Mouse (Mus musculus): ENCODE results near the gene Cacna1c. TPM values are rescaled to one million over a fixed set of nuclear protein-coding genes. Genes with fewer than 3 reads are reported as not detected.

Cacna1c gene
- polyA plus RNA-seq, 1 experiment from 2014 or later, result 8.7 TPM

DNA sequence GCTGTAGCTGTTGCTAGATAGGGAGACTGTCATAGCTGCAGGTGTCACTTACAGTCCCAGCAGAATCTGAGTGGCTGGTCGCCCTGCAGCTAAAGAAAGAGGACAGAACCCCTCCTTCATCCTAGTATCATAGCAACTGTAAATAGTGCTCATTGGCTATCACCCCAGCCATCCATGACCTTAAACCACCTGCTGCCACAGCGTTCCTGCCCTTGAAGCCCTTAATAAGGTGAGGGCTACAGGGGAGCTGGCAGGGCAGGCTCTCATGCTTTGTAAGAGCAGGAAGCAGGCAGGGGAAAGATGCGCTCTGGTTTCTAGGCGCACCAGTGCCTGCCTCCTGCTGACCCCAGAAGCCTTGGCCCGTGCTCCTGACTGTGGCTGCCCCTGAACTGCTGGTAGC lies 299.1 kb downstream of the Cacna1c start:
- no peak overlapping the region for H3K4me3 ChIP-seq (ENCODE audit: low read depth, low read length)
- no peak overlapping the region for H3K27ac ChIP-seq (replicated peaks; ENCODE audit: low read depth, low read length)
- H3K27me3 ChIP-seq (ENCODE audit: control insufficient read depth, insufficient read depth, low read length), result no peaks in the 10 kb centered on the region
- H3K4me1 ChIP-seq (ENCODE audit: control insufficient read depth, insufficient read depth, low read length), result no peaks in the 10 kb centered on the region
- H3K4me2 ChIP-seq (ENCODE audit: low read depth, severe bottlenecking), result no peak overlapping the region
- WGBS, result 54% methylated on average over 5 of the region's 5 CpGs
- H3K36me3 ChIP-seq (ENCODE audit: control insufficient read depth, insufficient read depth, low read length), result no peaks in the 10 kb centered on the region
- H3K9ac ChIP-seq (ENCODE audit: low read length), result no peak overlapping the region
- H3K9me3 ChIP-seq (ENCODE audit: control insufficient read depth, low read length), result no peaks in the 10 kb centered on the region
- DNase-seq (ENCODE audit: low spot score) (no peak), ATAC-seq (ENCODE audit: insufficient number of reproducible peaks, low FRiP score, low TSS enrichment, low read depth) (no peak)

DNA sequence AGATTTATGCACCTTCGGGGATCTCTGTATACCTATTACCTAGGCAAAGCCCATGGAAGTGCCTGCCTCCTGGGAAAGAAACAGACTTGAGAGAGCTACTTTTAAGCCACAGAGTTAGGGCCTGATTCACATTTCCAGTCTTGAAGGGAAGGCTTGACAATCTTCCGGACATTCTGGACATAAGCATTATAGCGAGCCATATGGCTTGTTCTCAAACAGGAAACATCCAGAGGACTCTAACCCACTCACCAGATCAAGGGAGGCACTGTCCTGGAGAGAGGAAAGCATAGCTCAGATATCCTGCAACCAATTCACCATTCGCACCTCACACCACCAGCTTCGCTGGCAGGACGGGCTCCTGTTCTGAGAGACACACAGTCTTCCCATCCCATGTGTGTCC lies 302.2 kb downstream of the Cacna1c start:
- Histone ChIP-seq H3K36me3 (ENCODE audit: control insufficient read depth, insufficient read depth, low read length) (no peaks in the 10 kb centered on the region), H3K4me3 (ENCODE audit: low read depth, low read length) (no peak overlapping the region), H3K27ac (replicated peaks; ENCODE audit: low read depth, low read length) (no peak overlapping the region), H3K27me3 (ENCODE audit: control insufficient read depth, insufficient read depth, low read length) (no peaks in the 10 kb centered on the region), H3K9me3 (ENCODE audit: control insufficient read depth, low read length) (no peaks in the 10 kb centered on the region), H3K4me1 (ENCODE audit: control insufficient read depth, insufficient read depth, low read length) (no peaks in the 10 kb centered on the region), H3K9ac (ENCODE audit: low read length) (no peak overlapping the region), H3K4me2 (ENCODE audit: low read depth, severe bottlenecking) (no peak overlapping the region)
- 92% methylated on average over 6 of the region's 6 CpGs for WGBS
- ATAC-seq (ENCODE audit: insufficient number of reproducible peaks, low FRiP score, low TSS enrichment, low read depth) (no peak), DNase-seq (ENCODE audit: low spot score) (no peak)

DNA sequence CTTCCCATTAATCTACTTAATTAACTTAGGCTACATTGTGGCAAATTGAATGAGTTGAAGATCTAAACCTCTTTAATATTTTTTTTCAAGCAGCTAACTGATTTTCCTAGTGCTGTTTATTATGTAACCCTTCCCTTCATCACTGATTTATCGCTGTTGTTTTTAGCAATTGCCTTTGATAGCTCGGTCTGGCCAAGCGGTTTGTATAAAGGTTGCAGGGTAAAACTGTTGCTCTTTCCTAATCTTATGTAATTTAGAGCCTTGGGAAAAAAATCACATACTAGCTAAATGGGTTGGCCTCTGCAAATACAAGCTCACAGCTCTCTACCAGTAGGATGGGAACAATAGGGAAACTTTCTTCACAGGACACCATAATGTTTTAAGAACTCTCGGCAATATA lies 306.8 kb downstream of the Cacna1c start:
- Histone ChIP-seq H3K27me3 (ENCODE audit: control insufficient read depth, insufficient read depth, low read length) (no peaks in the 10 kb centered on the region), H3K9me3 (ENCODE audit: control insufficient read depth, low read length) (no peaks in the 10 kb centered on the region), H3K4me2 (ENCODE audit: low read depth, severe bottlenecking) (no peak overlapping the region), H3K27ac (replicated peaks; ENCODE audit: low read depth, low read length) (no peak overlapping the region), H3K4me3 (ENCODE audit: low read depth, low read length) (no peak overlapping the region), H3K9ac (ENCODE audit: low read length) (no peak overlapping the region), H3K36me3 (ENCODE audit: control insufficient read depth, insufficient read depth, low read length) (no peaks in the 10 kb centered on the region), H3K4me1 (ENCODE audit: control insufficient read depth, insufficient read depth, low read length) (no peaks in the 10 kb centered on the region)
- WGBS, result 85% methylated on average over 4 of the region's 4 CpGs
- no peak for ATAC-seq (ENCODE audit: insufficient number of reproducible peaks, low FRiP score, low TSS enrichment, low read depth)
- DNase-seq (ENCODE audit: low spot score), result no peak

DNA sequence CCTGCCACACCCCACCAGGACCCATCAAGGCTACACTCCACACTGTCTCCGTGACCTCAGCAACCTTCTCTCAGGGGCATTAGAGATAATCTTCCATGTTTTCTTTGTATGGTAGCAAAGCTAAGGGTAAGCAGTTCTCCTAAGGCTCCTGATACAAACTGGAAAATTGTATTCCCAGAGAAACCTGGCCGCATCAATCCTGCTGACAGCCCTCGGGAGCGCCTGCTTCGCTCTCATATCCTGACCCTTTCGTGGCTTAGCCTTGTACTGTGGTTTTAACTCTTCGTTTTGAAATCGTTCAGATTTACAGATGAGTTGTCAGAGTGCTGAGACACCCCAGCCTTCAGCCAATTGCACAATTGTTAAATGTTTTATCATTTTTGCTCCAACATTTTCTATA lies 309.2 kb downstream of the Cacna1c start:
- no peaks in the 10 kb centered on the region for H3K36me3 ChIP-seq (ENCODE audit: control insufficient read depth, insufficient read depth, low read length)
- no peaks in the 10 kb centered on the region for H3K9me3 ChIP-seq (ENCODE audit: control insufficient read depth, low read length)
- H3K9ac ChIP-seq (ENCODE audit: low read length), result no peak overlapping the region
- no peak for DNase-seq (ENCODE audit: low spot score)
- ATAC-seq (ENCODE audit: insufficient number of reproducible peaks, low FRiP score, low TSS enrichment, low read depth), result no peak
- H3K4me2 ChIP-seq (ENCODE audit: low read depth, severe bottlenecking), result no peak overlapping the region
- H3K4me1 ChIP-seq (ENCODE audit: control insufficient read depth, insufficient read depth, low read length), result 0 out of 2 replicates have a peak, but pooled peaks cover 2% of the 10 kb centered on the region
- 85% methylated on average over 8 of the region's 8 CpGs for WGBS
- H3K4me3 ChIP-seq (ENCODE audit: low read depth, low read length), result no peak overlapping the region
- H3K27ac ChIP-seq (replicated peaks; ENCODE audit: low read depth, low read length), result no peak overlapping the region
- H3K27me3 ChIP-seq (ENCODE audit: control insufficient read depth, insufficient read depth, low read length), result no peaks in the 10 kb centered on the region

DNA sequence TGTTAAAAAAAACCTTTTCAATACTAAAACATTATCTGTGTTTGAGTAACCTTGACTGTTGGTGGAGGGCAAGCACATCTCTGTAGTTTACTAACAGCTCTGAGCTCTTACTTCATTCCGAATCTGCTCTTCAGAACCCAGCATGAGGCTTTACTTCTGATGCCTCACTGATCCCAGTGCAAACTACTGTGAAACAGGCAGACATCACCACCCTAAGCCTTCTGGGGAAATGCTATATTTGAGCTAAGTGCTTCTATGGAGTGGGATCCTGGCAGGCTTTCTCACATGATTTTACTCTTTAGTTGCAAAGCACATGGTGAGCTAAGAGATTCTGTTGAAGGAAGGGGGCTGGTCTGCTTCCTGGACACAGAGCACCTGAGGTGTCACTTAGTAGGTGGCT lies 311.3 kb downstream of the Cacna1c start:
- H3K27me3 ChIP-seq (ENCODE audit: control insufficient read depth, insufficient read depth, low read length), result no peaks in the 10 kb centered on the region
- no peak for DNase-seq (ENCODE audit: low spot score)
- 0 out of 2 replicates have a peak, but pooled peaks cover 2% of the 10 kb centered on the region for H3K4me1 ChIP-seq (ENCODE audit: control insufficient read depth, insufficient read depth, low read length)
- WGBS, result 60% methylated on average over 1 of the region's 1 CpGs
- ATAC-seq (ENCODE audit: insufficient number of reproducible peaks, low FRiP score, low TSS enrichment, low read depth), result no peak
- H3K9ac ChIP-seq (ENCODE audit: low read length), result no peak overlapping the region
- no peaks in the 10 kb centered on the region for H3K9me3 ChIP-seq (ENCODE audit: control insufficient read depth, low read length)
- no peak overlapping the region for H3K4me2 ChIP-seq (ENCODE audit: low read depth, severe bottlenecking)
- H3K4me3 ChIP-seq (ENCODE audit: low read depth, low read length), result no peak overlapping the region
- H3K27ac ChIP-seq (replicated peaks; ENCODE audit: low read depth, low read length), result no peak overlapping the region
- no peaks in the 10 kb centered on the region for H3K36me3 ChIP-seq (ENCODE audit: control insufficient read depth, insufficient read depth, low read length)

DNA sequence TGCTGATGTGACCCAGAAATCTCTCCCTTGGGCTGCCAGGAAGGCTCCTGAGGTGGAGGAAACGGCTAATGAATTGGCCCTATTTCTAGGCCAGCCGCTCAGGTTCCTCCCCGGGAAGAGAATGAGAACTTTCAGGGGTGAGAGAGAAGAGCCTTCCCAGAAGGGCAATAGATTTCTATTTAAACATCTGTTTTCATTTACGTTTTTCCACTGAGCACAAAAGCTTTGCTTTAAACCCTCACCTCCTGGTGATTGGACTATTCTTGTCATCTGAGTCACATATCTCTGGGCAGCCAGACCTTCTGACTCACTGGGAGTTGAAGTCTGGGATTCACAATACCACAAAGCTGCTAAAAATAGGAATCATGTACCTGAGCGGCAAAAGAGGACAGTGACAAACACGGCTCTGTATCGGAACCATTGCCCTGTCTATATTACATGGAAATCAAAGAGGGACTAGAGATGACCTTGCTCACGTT lies 312.1 kb downstream of the Cacna1c start:
- H3K36me3 ChIP-seq (ENCODE audit: control insufficient read depth, insufficient read depth, low read length), result no peaks in the 10 kb centered on the region
- DNase-seq (ENCODE audit: low spot score), result no peak

DNA sequence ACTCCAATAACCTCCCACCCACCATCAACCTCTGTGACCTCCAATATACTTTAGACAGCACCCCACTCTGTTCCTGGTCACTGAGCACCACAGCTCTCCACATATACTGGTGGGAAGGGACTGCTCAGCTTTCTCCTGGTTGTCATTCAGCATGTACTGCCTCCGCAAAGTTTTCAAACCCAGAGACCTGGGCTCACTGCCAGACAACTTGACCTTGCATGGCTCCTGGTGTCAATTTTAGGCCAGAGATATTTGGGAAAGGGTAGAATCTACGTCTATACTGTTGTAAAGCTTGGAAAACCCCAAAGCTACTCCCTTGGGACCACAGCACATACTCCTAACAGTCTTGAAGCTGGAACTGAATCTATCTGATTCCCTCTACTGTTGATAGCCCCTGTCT lies 320.0 kb downstream of the Cacna1c start:
- Histone ChIP-seq H3K9me3 (ENCODE audit: control insufficient read depth, low read length) (no peaks in the 10 kb centered on the region), H3K4me2 (ENCODE audit: low read depth, severe bottlenecking) (no peak overlapping the region), H3K9ac (ENCODE audit: low read length) (no peak overlapping the region), H3K27me3 (ENCODE audit: control insufficient read depth, insufficient read depth, low read length) (no peaks in the 10 kb centered on the region), H3K4me1 (ENCODE audit: control insufficient read depth, insufficient read depth, low read length) (no peaks in the 10 kb centered on the region), H3K36me3 (ENCODE audit: control insufficient read depth, insufficient read depth, low read length) (no peaks in the 10 kb centered on the region), H3K4me3 (ENCODE audit: low read depth, low read length) (no peak overlapping the region), H3K27ac (replicated peaks; ENCODE audit: low read depth, low read length) (no peak overlapping the region)
- 82% methylated on average over 2 of the region's 2 CpGs for WGBS
- DNase-seq (ENCODE audit: low spot score) (no peak), ATAC-seq (ENCODE audit: insufficient number of reproducible peaks, low FRiP score, low TSS enrichment, low read depth) (no peak)

More for the DNA sequence above, 312.1 kb downstream of the Cacna1c start:
- Histone ChIP-seq H3K9me3 (ENCODE audit: control insufficient read depth, low read length) (no peaks in the 10 kb centered on the region), H3K27ac (replicated peaks; ENCODE audit: low read depth, low read length) (no peak overlapping the region), H3K4me1 (ENCODE audit: control insufficient read depth, insufficient read depth, low read length) (0 out of 2 replicates have a peak, but pooled peaks cover 2% of the 10 kb centered on the region), H3K4me3 (ENCODE audit: low read depth, low read length) (no peak overlapping the region), H3K27me3 (ENCODE audit: control insufficient read depth, insufficient read depth, low read length) (no peaks in the 10 kb centered on the region), H3K9ac (ENCODE audit: low read length) (no peak overlapping the region), H3K4me2 (ENCODE audit: low read depth, severe bottlenecking) (no peak overlapping the region)
- no peak for ATAC-seq (ENCODE audit: insufficient number of reproducible peaks, low FRiP score, low TSS enrichment, low read depth)
- 46% methylated on average over 8 of the region's 8 CpGs for WGBS

DNA sequence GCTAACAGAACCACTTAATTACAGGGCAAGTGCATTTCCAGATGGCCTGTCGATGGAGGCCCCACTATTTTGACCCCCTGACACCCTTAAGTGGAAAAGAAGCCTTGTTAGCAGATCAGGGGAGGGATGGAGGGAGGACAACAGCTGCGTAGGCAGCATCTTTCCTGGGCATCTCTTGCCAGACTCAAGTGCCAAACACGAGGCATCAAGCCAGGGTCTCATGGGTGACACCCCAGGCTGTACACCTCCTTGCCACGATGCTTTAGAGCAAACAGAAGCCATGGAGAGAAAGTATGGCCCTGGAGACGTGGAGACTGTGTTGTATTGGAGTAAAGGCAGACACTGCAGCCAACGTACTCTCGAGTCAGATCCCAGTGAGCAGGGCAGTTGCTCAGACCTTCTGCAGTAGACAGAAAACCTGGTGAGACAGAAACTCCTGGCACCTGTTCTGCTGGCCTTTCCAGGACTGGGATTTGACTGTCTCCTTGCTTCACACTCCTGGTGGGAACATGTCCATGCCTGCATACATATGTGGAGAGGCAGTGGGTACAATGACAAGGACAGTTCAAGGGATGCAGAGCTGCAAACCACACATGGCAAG lies 325.9 kb downstream of the Cacna1c start:
- no peak overlapping the region for H3K4me3 ChIP-seq (ENCODE audit: low read depth, low read length)
- no peak overlapping the region for H3K4me2 ChIP-seq (ENCODE audit: low read depth, severe bottlenecking)
- H3K27me3 ChIP-seq (ENCODE audit: control insufficient read depth, insufficient read depth, low read length), result no peaks in the 10 kb centered on the region
- WGBS, result 60% methylated on average over 7 of the region's 7 CpGs
- DNase-seq (ENCODE audit: low spot score) (no peak), ATAC-seq (ENCODE audit: insufficient number of reproducible peaks, low FRiP score, low TSS enrichment, low read depth) (no peak)
- H3K9ac ChIP-seq (ENCODE audit: low read length), result no peak overlapping the region
- no peak overlapping the region for H3K27ac ChIP-seq (replicated peaks; ENCODE audit: low read depth, low read length)
- H3K36me3 ChIP-seq (ENCODE audit: control insufficient read depth, insufficient read depth, low read length), result no peaks in the 10 kb centered on the region
- no peaks in the 10 kb centered on the region for H3K9me3 ChIP-seq (ENCODE audit: control insufficient read depth, low read length)
- H3K4me1 ChIP-seq (ENCODE audit: control insufficient read depth, insufficient read depth, low read length), result peaks cover 4% of the 10 kb centered on the region; the same call in 1 of the 2 replicates

DNA sequence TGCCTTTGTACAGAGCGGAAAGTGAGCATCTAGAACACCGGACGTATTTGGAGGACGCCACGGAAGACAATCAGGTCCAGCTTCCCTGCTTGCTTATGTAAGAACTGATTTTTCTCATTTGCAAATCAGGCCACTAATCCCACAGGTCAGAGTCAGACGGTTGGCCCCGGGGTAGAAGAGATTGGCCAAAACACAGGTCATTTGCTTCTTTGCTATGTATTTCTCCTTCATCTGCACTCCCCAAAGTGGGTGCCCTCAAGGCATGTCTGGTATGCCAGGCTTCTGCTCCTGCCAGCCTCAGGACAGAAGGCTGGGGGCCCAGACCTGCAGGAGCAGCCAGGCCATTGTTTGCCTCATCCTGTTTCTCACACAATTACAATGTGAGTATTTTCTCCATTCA lies 328.8 kb downstream of the Cacna1c start:
- H3K9me3 ChIP-seq (ENCODE audit: control insufficient read depth, low read length), result no peaks in the 10 kb centered on the region
- no peak overlapping the region for H3K4me3 ChIP-seq (ENCODE audit: low read depth, low read length)
- no peak for ATAC-seq (ENCODE audit: insufficient number of reproducible peaks, low FRiP score, low TSS enrichment, low read depth)
- H3K27me3 ChIP-seq (ENCODE audit: control insufficient read depth, insufficient read depth, low read length), result no peaks in the 10 kb centered on the region
- no peak overlapping the region for H3K27ac ChIP-seq (replicated peaks; ENCODE audit: low read depth, low read length)
- no peak overlapping the region for H3K9ac ChIP-seq (ENCODE audit: low read length)
- WGBS, result 88% methylated on average over 7 of the region's 7 CpGs
- no peak for DNase-seq (ENCODE audit: low spot score)
- H3K36me3 ChIP-seq (ENCODE audit: control insufficient read depth, insufficient read depth, low read length), result no peaks in the 10 kb centered on the region
- peaks cover 4% of the 10 kb centered on the region; the same call in 1 of the 2 replicates for H3K4me1 ChIP-seq (ENCODE audit: control insufficient read depth, insufficient read depth, low read length)
- no peak overlapping the region for H3K4me2 ChIP-seq (ENCODE audit: low read depth, severe bottlenecking)

All from limb, embryonic 11.5 days (tissue).